Mouse (Mus musculus): ENCODE data around the gene Pramef6. TPM values are rescaled to one million over a fixed set of nuclear protein-coding genes. Genes with fewer than 3 reads are reported as not detected.

The Pramef6 gene
- not detected in 2 replicates for total RNA-seq (2023)

DNA sequence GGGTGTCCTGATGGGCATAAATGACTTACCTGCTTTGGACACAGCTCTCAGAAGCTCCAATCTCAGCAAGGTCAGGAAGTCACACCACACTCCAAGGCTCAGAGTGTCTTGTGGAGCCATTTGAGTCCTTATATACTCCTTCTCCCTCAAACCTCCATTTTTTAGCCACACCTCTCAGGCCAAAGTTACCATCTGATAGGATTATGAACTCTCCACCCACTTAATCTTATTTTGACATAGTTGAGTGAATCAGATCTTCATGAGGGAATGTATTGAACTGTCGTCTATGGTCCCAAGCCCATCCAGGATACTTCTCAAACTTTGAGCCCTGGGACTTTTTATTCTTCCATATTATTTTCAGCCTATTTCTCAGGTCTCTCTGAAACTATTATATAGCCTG, at the start of gene Pramef6:
Pramef6 (minus strand) TSS at position 101 of the 400 bp plus-strand sequence.

DNA sequence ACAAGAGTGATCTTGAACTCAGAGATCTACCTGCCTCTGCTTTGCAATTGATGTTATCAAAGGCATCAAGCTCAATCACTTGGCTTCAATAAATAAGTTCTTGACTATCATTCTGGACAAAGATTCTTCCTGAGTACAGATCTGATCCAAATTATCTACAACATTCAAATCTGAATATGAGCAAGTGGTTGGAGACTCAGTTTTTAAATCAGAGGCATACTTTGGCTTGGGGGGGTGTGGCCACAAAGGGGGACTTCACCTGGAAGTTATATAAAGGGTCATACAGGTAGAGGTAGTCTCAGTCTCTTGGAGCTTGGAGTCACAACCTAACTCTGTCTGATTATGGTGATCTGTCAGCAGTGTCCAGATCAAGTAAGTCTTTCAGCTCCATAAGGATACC, 54.0 kb downstream of the Pramef6 start, which contains the start of gene Gm13103:
Gm13103 (plus strand) TSS at position 301 of the 400 bp plus-strand sequence.

Other genes with a start within 250 kb of the Pramef6 start
- gene Gm13088, start 243.1 kb downstream of the Pramef6 start, total RNA-seq (2023), result not detected in 2 replicates
- not detected in 2 replicates for gene Gm13089, start 197.7 kb downstream of the Pramef6 start, total RNA-seq (2023)
- gene Gm13078, start 180.9 kb downstream of the Pramef6 start, total RNA-seq (2023), result not detected in 2 replicates
- not detected in 2 replicates for gene Gm13023, start 111.0 kb downstream of the Pramef6 start, total RNA-seq (2023)
- not detected in 2 replicates for gene Gm13084, start 84.3 kb downstream of the Pramef6 start, total RNA-seq (2023)
- not detected in 2 replicates for gene Gm13103, start 53.9 kb downstream of the Pramef6 start, total RNA-seq (2023)
- not detected in 2 replicates for gene Pramef25, start 50.6 kb upstream of the Pramef6 start, total RNA-seq (2023)
- not detected in 2 replicates for gene Gm13101, start 66.6 kb upstream of the Pramef6 start, total RNA-seq (2023)
- not detected in 2 replicates for gene Pramef17, start 94.0 kb upstream of the Pramef6 start, total RNA-seq (2023)
- gene Pramel4, start 158.7 kb upstream of the Pramef6 start, total RNA-seq (2023), result not detected in 2 replicates
- not detected in 2 replicates for gene Gm13102, start 206.1 kb upstream of the Pramef6 start, total RNA-seq (2023)